Mouse (Mus musculus): ENCODE measurements around the gene Adat1. TPM values are rescaled to one million over a fixed set of nuclear protein-coding genes. Genes with fewer than 3 reads are reported as not detected.

Adat1 gene
- 12.6 and 13.0 TPM in 2 replicates for polyA plus RNA-seq (2016; fragmentation: Nextera tagmentation; extraction: Ambion mirVana)

DNA sequence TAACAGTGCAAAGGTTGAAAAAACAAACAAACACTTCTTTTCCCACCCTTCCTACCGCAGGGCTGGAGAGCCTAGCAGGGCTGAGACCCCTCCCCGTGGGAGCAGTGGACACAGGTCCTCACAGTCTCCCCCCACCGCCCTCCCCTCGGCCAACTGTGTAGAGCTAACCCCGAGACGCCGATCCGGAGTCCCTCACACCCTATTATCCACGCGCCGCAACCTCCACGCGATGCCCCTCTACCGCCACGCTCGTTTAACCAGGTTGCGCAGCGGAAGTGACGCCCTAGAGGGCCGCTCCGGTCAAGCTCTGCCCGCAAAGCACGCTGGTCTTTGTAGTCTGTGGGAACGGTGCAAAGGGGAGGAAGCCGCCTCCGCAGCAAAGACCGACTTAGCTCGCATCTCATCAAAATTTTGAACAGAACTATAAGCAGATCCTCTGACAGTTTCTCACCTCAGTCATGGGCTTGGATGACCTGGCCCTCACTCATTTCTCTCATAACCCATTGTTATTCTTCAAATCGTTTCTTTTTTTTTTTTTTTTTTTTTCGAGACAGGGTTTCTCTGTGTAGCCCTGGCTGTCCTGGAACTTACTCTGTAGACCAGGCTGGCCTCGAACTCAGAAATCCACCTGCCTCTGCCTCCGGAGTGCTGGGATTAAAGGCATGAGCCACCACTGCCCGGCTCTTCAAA lies at the start of gene Adat1:
Gene Adat1 (minus strand): TSS at position 290 of the 690 bp plus-strand sequence.
- Histone ChIP-seq H3K27ac (no peak within 1 kb of the TSS), H3K9me3 (no peaks in the 10 kb centered on the region), H3K4me2 (peak within 1 kb of the TSS; percentile 72), H3K4me3 (replicated peaks) (peak within 1 kb of the TSS; percentile 79), H3K9ac (peak within 1 kb of the TSS; percentile 75), H3K27me3 (no peaks in the 10 kb centered on the region), H3K4me1 (peaks cover 6% of the 10 kb centered on the region), H3K36me3 (replicated peaks) (peaks cover 64% of the 10 kb centered on the region)
- 5% methylated on average over 33 of the region's 33 CpGs for WGBS
- peak; percentile 96 for ATAC-seq (ENCODE audit: low FRiP score)

DNA sequence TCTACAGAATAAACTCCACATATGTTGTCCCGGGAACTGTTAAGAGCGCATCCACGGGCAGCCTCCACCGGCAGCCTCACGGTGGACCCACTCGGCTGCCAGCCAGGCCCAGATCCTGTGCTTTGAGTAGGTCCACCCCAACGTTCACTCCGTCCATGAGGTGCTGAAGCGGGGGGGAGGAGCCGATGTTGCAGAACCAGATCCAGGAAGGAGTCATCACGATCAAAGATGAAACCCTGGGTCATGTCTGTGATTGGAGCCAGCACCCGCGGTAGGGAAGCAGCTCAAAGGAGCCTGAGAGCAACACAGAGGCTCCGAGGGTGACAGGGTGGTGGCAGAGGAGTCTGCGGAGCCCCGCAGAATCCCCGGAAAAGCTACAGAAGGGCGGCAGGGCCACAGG lies 45.4 kb upstream of the Adat1 start:
- H3K9me3 ChIP-seq = no peaks in the 10 kb centered on the region
- WGBS = 86% methylated on average over 18 of the region's 18 CpGs
- no peaks in the 10 kb centered on the region for H3K4me1 ChIP-seq

DNA sequence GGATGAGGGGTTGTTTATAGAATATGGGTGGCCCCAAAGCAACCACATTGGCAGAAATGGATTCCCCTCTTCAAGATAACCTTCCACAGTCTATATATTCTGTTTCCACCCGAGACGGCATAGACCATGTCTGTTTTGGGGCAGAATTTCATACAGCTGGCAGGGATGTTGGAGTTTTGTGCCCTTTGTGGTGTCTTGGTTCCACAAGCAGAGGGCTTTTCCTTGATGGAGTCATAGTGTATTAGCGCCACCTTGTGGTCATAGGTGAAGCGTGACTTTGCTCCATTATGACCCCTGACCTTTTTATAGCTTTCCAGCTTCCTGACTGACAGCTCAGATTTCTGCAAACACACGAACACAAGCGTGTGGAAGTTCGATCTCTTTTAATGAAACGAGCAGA lies 42.5 kb upstream of the Adat1 start:
- H3K4me2 ChIP-seq = no peak overlapping the region
- H3K9ac ChIP-seq = no peak overlapping the region
- WGBS = 20% methylated on average over 8 of the region's 8 CpGs
- H3K9me3 ChIP-seq = no peaks in the 10 kb centered on the region
- H3K4me1 ChIP-seq = no peaks in the 10 kb centered on the region
- H3K36me3 ChIP-seq (replicated peaks) = no peaks in the 10 kb centered on the region
- no peak overlapping the region for H3K4me3 ChIP-seq (replicated peaks)
- no peak overlapping the region for H3K27ac ChIP-seq
- no peaks in the 10 kb centered on the region for H3K27me3 ChIP-seq
- no peak for ATAC-seq (ENCODE audit: low FRiP score)

More for the DNA sequence above, 45.4 kb upstream of the Adat1 start:
- no peak overlapping the region for H3K4me3 ChIP-seq (replicated peaks)
- H3K27ac ChIP-seq = no peak overlapping the region
- no peaks in the 10 kb centered on the region for H3K36me3 ChIP-seq (replicated peaks)
- H3K27me3 ChIP-seq = no peaks in the 10 kb centered on the region
- H3K9ac ChIP-seq = no peak overlapping the region
- no peak overlapping the region for H3K4me2 ChIP-seq
- ATAC-seq (ENCODE audit: low FRiP score) = no peak

DNA sequence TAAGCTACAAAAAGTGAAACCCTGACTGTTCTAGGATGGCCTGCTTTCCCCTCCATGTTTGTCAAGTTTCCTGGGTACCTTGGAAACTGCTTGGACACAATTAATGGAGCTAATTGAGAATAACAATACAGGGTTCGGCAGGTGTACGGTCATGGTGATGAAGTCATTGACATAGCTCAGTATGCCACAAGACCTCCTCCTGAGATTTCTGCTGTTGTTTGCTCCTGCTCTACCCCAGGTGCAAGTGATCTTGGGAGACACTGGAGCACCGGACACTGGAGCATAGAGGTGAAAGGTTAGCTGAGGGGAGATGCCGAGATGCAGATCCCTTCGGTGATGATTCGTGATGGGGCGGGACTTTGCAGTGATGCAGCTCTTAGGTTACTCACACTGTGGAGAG lies 41.0 kb upstream of the Adat1 start:
- no peak overlapping the region for H3K4me3 ChIP-seq (replicated peaks)
- H3K9me3 ChIP-seq = no peaks in the 10 kb centered on the region
- WGBS = 48% methylated on average over 7 of the region's 7 CpGs
- H3K27ac ChIP-seq = no peak overlapping the region
- no peaks in the 10 kb centered on the region for H3K27me3 ChIP-seq
- H3K4me1 ChIP-seq = no peaks in the 10 kb centered on the region
- H3K9ac ChIP-seq = no peak overlapping the region
- no peak for ATAC-seq (ENCODE audit: low FRiP score)
- no peak overlapping the region for H3K4me2 ChIP-seq
- H3K36me3 ChIP-seq (replicated peaks) = no peaks in the 10 kb centered on the region

DNA sequence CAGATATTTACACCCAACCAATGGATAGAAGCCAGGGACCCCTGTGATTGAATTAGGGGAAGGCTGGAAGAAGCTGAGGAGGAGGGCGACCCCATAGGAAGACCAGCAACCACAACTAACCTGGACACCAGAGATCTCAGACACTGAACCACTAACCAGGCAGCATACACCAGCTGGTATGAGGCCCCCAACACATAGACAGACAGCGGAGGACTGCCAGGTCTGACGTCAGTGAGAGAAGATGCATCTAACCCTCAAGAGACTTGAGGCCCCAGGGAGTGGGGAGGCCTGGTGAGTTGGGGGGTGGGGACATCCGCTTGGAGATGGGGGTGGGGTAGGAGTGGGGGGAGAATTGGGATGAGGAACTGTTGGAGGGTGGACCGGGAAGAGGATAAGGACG lies 38.6 kb upstream of the Adat1 start:
- H3K9me3 ChIP-seq = no peaks in the 10 kb centered on the region
- no peaks in the 10 kb centered on the region for H3K4me1 ChIP-seq
- no peaks in the 10 kb centered on the region for H3K36me3 ChIP-seq (replicated peaks)
- H3K27ac ChIP-seq = no peak overlapping the region
- no peak for ATAC-seq (ENCODE audit: low FRiP score)
- no peak overlapping the region for H3K4me2 ChIP-seq
- no peak overlapping the region for H3K4me3 ChIP-seq (replicated peaks)
- no peaks in the 10 kb centered on the region for H3K27me3 ChIP-seq
- WGBS = 50% methylated on average over 6 of the region's 6 CpGs
- no peak overlapping the region for H3K9ac ChIP-seq

DNA sequence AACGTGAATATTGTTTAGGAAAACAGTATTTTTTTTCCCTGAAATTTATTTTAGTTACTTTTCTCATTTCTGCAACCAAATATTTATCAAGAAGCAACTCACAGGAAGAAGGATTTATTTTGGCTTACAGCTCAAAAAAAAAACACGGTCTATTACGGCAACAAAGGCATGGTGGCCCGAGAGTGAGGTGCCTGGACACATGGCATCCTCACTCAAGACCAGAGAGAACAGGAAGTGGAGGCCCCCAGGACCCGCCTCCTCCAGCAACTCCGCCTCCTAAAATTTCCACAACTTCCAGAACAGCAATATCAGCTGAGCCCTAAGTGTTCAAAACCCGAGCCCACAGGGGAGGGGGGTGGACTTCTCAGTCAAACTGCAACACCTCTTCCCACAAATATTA lies 37.4 kb upstream of the Adat1 start:
- Histone ChIP-seq H3K4me2 (no peak overlapping the region), H3K36me3 (replicated peaks) (no peaks in the 10 kb centered on the region), H3K27ac (no peak overlapping the region), H3K27me3 (no peaks in the 10 kb centered on the region), H3K9ac (no peak overlapping the region), H3K4me3 (replicated peaks) (no peak overlapping the region), H3K4me1 (no peaks in the 10 kb centered on the region), H3K9me3 (no peaks in the 10 kb centered on the region)
- ATAC-seq (ENCODE audit: low FRiP score) = no peak
- WGBS = 86% methylated on average over 7 of the region's 7 CpGs

DNA sequence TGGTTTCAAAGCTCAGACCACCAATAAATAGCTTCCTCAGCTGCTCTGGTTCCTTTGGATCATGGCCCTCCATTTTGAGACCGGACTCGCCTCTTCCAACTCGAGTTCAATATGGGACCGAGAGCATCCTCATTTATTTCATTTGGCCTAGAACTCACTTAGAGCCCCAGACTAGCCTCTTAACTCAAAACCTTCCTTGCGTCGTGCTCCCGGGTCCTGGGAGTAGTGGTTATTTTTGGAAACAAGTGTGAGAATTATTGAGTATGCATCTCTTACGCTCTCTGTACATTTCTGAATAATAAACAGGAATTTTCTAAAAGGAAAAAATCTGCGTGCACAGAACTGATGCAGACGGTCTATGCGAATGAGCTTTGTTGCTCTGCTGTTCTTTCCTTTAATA lies 22.8 kb upstream of the Adat1 start, which contains the start of gene Gm6793:
Gene Gm6793 (minus strand): TSS at position 101 of the 400 bp plus-strand sequence.
- H3K4me1 ChIP-seq = peaks cover 19% of the 10 kb centered on the region
- no peaks in the 10 kb centered on the region for H3K9me3 ChIP-seq
- no peak within 1 kb of the TSS for H3K4me2 ChIP-seq
- no peak within 1 kb of the TSS for H3K9ac ChIP-seq
- WGBS = 90% methylated on average over 11 of the region's 11 CpGs
- peaks cover 32% of the 10 kb centered on the region for H3K36me3 ChIP-seq (replicated peaks)
- H3K27ac ChIP-seq = no peak within 1 kb of the TSS
- H3K27me3 ChIP-seq = no peaks in the 10 kb centered on the region
- H3K4me3 ChIP-seq (replicated peaks) = no peak within 1 kb of the TSS
- ATAC-seq (ENCODE audit: low FRiP score) = no peak

DNA sequence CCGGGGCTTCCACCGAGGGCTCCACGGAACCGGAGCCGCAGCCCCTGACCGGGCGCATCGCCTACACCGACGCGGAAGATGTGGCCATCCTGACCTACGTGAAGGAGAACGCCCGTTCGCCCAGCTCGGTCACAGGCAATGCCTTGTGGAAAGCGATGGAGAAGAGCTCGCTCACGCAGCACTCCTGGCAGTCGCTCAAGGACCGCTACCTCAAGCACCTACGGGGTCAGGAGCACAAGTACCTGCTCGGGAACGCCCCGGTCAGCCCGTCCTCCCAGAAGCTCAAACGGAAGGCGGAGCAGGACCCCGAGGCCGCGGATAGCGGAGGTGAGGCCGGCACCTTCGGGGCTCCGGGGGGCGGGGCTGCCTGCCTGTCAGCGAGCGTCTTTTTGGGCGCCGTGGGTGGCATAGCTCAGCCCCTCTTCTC lies 19.7 kb upstream of the Adat1 start:
- Histone ChIP-seq H3K27ac (peak overlapping the region; percentile 77), H3K27me3 (no peaks in the 10 kb centered on the region), H3K4me2 (peak overlapping the region; percentile 95), H3K4me3 (replicated peaks) (peak overlapping the region; percentile 93), H3K36me3 (replicated peaks) (peaks cover 15% of the 10 kb centered on the region), H3K9ac (peak overlapping the region; percentile 96), H3K9me3 (no peaks in the 10 kb centered on the region), H3K4me1 (peaks cover 24% of the 10 kb centered on the region)
- WGBS = under 1% methylated on average over 40 of the region's 40 CpGs
- ATAC-seq (ENCODE audit: low FRiP score) = peak; percentile 64

DNA sequence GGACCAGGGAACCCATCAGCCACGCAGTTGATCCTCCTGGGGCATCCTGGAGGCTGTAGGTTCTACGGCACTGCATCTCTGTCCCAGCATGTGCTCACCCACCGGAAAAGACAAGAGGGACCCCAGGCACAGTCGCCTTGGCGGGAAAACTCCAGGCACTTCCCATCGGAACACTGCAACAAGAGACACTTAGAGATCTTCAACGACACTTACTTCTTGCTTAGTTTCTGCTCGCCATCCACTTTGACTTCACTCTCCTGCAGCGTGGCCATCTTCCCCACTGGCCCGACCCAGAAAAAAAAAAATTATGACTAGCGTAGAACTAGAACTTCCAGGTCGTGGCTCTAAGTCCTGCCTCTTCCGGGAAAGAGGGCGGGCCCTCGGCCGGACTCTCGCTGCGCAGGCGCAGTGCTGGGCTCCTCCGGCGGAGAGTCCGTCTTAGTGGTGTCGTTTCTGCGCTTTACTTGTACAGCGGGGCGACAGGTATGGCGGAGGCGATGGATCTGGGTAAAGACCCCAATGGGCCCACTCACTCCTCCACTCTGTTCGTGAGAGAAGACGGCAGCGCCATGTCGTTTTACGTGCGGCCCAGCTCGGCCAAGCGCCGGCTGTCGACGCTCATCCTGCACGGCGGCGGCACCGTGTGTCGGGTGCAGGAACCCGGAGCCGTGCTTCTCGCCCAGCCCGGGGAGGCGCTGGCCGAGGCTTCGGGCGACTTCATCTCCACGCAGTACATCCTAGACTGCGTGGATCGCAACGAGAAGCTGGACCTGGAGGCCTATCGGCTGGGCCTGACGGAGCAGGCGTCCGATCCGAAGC lies 19.1 kb upstream of the Adat1 start, which contains the start of the genes Kars and Terf2ip:
Gene Kars (minus strand): TSS at position 327 of the 819 bp plus-strand sequence.
Gene Terf2ip (plus strand): TSS at position 402 of the 819 bp plus-strand sequence.
- ATAC-seq (ENCODE audit: low FRiP score) = peak; percentile 92
- H3K27ac ChIP-seq = peak within 1 kb of the TSS; percentile 77
- peaks cover 24% of the 10 kb centered on the region for H3K4me1 ChIP-seq
- H3K4me3 ChIP-seq (replicated peaks) = peak within 1 kb of the TSS; percentile 93
- no peaks in the 10 kb centered on the region for H3K9me3 ChIP-seq
- H3K9ac ChIP-seq = peak within 1 kb of the TSS; percentile 96
- peak within 1 kb of the TSS; percentile 95 for H3K4me2 ChIP-seq
- under 1% methylated on average over 61 of the region's 61 CpGs for WGBS
- no peaks in the 10 kb centered on the region for H3K27me3 ChIP-seq
- H3K36me3 ChIP-seq (replicated peaks) = peaks cover 10% of the 10 kb centered on the region

DNA sequence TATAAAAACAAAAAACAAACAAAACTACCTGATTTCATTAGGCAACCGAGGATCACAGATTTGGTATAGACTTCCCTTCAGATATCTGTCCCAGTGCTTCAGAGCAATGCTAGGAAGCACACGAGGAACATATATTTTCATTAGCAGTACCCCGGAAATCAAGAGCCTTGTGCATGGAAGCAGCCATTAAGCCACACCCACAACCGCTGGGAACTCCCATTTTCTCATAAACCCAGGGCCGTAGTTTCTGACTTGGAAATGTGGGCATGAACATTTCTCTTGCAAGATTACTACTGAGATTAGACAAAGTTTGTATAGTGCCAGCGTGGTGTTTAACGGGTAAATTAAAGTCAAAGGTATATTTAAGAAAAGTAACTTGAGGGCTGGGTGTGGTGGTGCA lies 17.5 kb upstream of the Adat1 start:
- 94% methylated on average over 7 of the region's 7 CpGs for WGBS
- Histone ChIP-seq H3K36me3 (replicated peaks) (peaks cover 25% of the 10 kb centered on the region), H3K4me1 (peaks cover 24% of the 10 kb centered on the region), H3K27ac (no peak overlapping the region), H3K4me3 (replicated peaks) (no peak overlapping the region), H3K27me3 (no peaks in the 10 kb centered on the region), H3K9me3 (no peaks in the 10 kb centered on the region), H3K4me2 (no peak overlapping the region), H3K9ac (no peak overlapping the region)
- no peak for ATAC-seq (ENCODE audit: low FRiP score)

DNA sequence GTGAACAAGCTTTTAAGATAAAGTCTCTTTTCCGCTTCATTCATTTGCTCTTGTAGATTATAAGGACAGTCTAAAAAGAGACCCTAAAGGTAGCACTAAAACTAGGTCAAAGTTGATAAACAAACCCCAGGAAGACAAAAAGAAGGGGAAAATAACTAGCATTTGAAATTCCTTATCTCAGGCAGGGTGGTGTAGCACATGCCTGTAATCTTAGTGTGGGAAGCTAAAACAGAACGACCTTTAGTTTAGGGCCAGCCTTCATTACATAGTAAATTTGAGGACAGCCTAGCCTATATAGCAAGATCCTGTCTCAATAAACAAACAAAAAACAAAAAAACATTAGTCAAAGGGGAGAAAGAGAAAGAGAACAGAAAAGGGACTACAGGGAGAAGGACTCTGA lies 15.6 kb upstream of the Adat1 start:
- Histone ChIP-seq H3K4me3 (replicated peaks) (no peak overlapping the region), H3K27ac (no peak overlapping the region), H3K4me2 (no peak overlapping the region), H3K9me3 (no peaks in the 10 kb centered on the region), H3K27me3 (no peaks in the 10 kb centered on the region), H3K36me3 (replicated peaks) (peaks cover 42% of the 10 kb centered on the region), H3K4me1 (peaks cover 18% of the 10 kb centered on the region), H3K9ac (no peak overlapping the region)
- WGBS = 96% methylated on average over 2 of the region's 2 CpGs
- ATAC-seq (ENCODE audit: low FRiP score) = no peak

DNA sequence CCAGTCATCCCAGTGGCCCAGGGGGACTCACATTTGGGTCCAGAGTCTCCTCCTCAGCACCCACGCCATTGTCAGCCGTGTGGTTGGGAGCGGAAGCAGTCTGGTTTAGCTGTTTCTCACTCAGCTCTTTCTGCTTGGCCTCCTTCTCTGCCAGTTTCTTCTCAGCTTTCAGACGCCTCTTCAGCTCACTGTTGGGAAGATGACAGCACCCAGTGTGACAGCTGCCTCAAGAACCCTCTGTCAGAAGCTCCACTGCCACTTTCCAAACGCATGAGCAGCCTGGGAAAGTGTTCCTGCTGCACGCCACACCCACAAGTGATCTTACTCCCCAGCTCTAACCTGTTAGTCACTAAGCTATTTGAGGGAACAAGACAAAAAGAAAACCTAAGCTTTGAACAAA lies 13.5 kb upstream of the Adat1 start:
- H3K27ac ChIP-seq = no peak overlapping the region
- ATAC-seq (ENCODE audit: low FRiP score) = no peak
- H3K27me3 ChIP-seq = no peaks in the 10 kb centered on the region
- no peaks in the 10 kb centered on the region for H3K9me3 ChIP-seq
- 95% methylated on average over 6 of the region's 6 CpGs for WGBS
- no peak overlapping the region for H3K4me3 ChIP-seq (replicated peaks)
- H3K4me2 ChIP-seq = no peak overlapping the region
- peaks cover 62% of the 10 kb centered on the region for H3K36me3 ChIP-seq (replicated peaks)
- H3K4me1 ChIP-seq = peaks cover 12% of the 10 kb centered on the region
- no peak overlapping the region for H3K9ac ChIP-seq

All from forebrain, embryonic 12.5 days (tissue).